Mouse (Mus musculus): ENCODE data around the gene Gm4871. TPM values are rescaled to one million over a fixed set of nuclear protein-coding genes. Genes with fewer than 3 reads are reported as not detected.
"Not testable (repeated sequence)": the region's sequence is repeated elsewhere in the genome, so short reads cannot be mapped to it uniquely, and the experiment has no call there.

Gene Gm4871
- not detected in 2 replicates for polyA plus RNA-seq (2015; fragmentation: Nextera tagmentation; extraction: Ambion mirVana)

DNA sequence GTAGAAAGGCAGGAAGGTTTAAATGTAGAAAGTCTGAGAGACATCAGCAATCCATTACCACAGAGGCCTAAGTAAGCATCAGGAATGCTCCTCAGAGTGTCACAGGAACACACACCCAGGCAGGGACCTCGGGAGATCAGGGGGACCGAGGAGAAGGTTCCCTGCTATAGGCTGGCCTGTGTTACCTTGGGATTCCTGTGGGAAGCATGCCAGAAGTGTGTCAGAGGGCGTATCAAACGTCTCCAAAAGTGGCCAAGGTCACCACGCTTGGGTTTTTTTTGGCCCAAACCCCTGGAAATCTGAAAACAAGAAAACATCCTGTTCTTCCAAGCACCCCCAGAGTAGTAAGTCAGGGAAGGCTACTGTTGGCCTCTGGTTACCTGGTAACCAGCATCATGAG, at the start of gene Gm4871:
Gene Gm4871, minus strand, starts transcription at position 364 of the 400 bp plus-strand sequence.
- H3K27ac ChIP-seq; H3K9me3 ChIP-seq; H3K4me3 ChIP-seq (replicated peaks); H3K4me1 ChIP-seq; H3K36me3 ChIP-seq; H3K9ac ChIP-seq; H3K27me3 ChIP-seq (replicated peaks); H3K4me2 ChIP-seq; ATAC-seq (ENCODE audit: insufficient read depth, low FRiP score, low read depth): not testable (repeated sequence)
- 61% methylated on average over 5 of the region's 5 CpGs for WGBS

GRCm38 (mm10) chr5:145081866-145082613, 49.5 kb upstream of the Gm4871 start:
- no peaks in the 10 kb centered on the region for H3K27me3 ChIP-seq (replicated peaks)
- 0 out of 2 replicates have a peak, but pooled peaks cover 5% of the 10 kb centered on the region for H3K36me3 ChIP-seq
- no peak for ATAC-seq (ENCODE audit: insufficient read depth, low FRiP score, low read depth)
- peaks cover 8% of the 10 kb centered on the region; the same call in 1 of the 2 replicates for H3K4me1 ChIP-seq
- no peak overlapping the region for H3K4me3 ChIP-seq (replicated peaks)
- no peak overlapping the region for H3K9ac ChIP-seq
- H3K9me3 ChIP-seq = no peaks in the 10 kb centered on the region
- H3K4me2 ChIP-seq = no peak overlapping the region
- H3K27ac ChIP-seq = no peak overlapping the region
- WGBS = 82% methylated on average over 10 of the region's 10 CpGs

GRCm38 (mm10) chr5:145075081-145075480, 42.5 kb upstream of the Gm4871 start:
- H3K4me1 ChIP-seq = no peaks in the 10 kb centered on the region
- ATAC-seq (ENCODE audit: insufficient read depth, low FRiP score, low read depth) = no peak

DNA sequence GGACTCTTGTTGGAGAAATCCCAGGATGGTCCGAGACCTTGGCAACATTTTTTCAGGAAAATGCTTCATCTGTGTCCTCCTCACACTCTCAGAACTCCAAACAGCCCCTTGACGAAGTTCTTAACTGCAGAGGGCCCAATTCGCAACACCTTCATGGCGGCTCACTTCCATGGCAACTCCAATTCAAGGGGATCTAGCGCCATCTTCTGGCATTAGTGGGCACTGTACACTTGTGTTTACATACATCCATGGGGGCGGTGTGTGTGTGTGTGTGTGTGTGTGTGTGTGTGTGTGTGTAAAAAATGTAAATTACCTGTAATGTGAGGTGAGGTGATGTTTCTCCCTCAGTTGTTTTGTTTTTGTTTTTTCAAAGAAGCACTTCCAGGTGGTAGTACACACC, 38.8 kb upstream of the Gm4871 start:
- no peak overlapping the region for H3K9ac ChIP-seq
- H3K9me3 ChIP-seq = no peaks in the 10 kb centered on the region
- no peaks in the 10 kb centered on the region for H3K4me1 ChIP-seq
- ATAC-seq (ENCODE audit: insufficient read depth, low FRiP score, low read depth) = no peak
- no peak overlapping the region for H3K4me3 ChIP-seq (replicated peaks)
- no peaks in the 10 kb centered on the region for H3K36me3 ChIP-seq
- 51% methylated on average over 6 of the region's 6 CpGs for WGBS
- no peak overlapping the region for H3K4me2 ChIP-seq
- no peaks in the 10 kb centered on the region for H3K27me3 ChIP-seq (replicated peaks)
- H3K27ac ChIP-seq = no peak overlapping the region

More at GRCm38 (mm10) chr5:145075081-145075480, 42.5 kb upstream of the Gm4871 start:
- H3K4me3 ChIP-seq (replicated peaks) = no peak overlapping the region
- no peak overlapping the region for H3K9ac ChIP-seq
- no peaks in the 10 kb centered on the region for H3K36me3 ChIP-seq
- no peaks in the 10 kb centered on the region for H3K27me3 ChIP-seq (replicated peaks)
- H3K27ac ChIP-seq = no peak overlapping the region
- H3K4me2 ChIP-seq = no peak overlapping the region
- 61% methylated on average over 3 of the region's 3 CpGs for WGBS
- H3K9me3 ChIP-seq = no peaks in the 10 kb centered on the region

- WGBS = 2% methylated on average over 5 of the region's 5 CpGs
- Histone ChIP-seq H3K36me3 (no peaks in the 10 kb centered on the region), H3K4me1 (no peaks in the 10 kb centered on the region), H3K27me3 (replicated peaks) (no peaks in the 10 kb centered on the region), H3K27ac (no peak overlapping the region), H3K4me3 (replicated peaks) (no peak overlapping the region), H3K9ac (no peak overlapping the region), H3K4me2 (no peak overlapping the region), H3K9me3 (no peaks in the 10 kb centered on the region)
- ATAC-seq (ENCODE audit: insufficient read depth, low FRiP score, low read depth) = no peak
Observed at GRCm38 (mm10) chr5:145069707-145070106, 37.2 kb upstream of the Gm4871 start.

GRCm38 (mm10) chr5:145068863-145069262, 36.3 kb upstream of the Gm4871 start:
- Histone ChIP-seq H3K4me1 (no peaks in the 10 kb centered on the region), H3K9me3 (no peaks in the 10 kb centered on the region), H3K27me3 (replicated peaks) (no peaks in the 10 kb centered on the region), H3K4me3 (replicated peaks) (no peak overlapping the region), H3K4me2 (no peak overlapping the region), H3K27ac (no peak overlapping the region), H3K36me3 (no peaks in the 10 kb centered on the region), H3K9ac (no peak overlapping the region)
- no peak for ATAC-seq (ENCODE audit: insufficient read depth, low FRiP score, low read depth)
- WGBS = 36% methylated on average over 3 of the region's 3 CpGs

- H3K9ac ChIP-seq = no peak overlapping the region
- no peaks in the 10 kb centered on the region for H3K9me3 ChIP-seq
- ATAC-seq (ENCODE audit: insufficient read depth, low FRiP score, low read depth) = no peak
- 97% methylated on average over 1 of the region's 1 CpGs for WGBS
- no peak overlapping the region for H3K27ac ChIP-seq
- no peaks in the 10 kb centered on the region for H3K4me1 ChIP-seq
- H3K27me3 ChIP-seq (replicated peaks) = no peaks in the 10 kb centered on the region
- no peaks in the 10 kb centered on the region for H3K36me3 ChIP-seq
- H3K4me2 ChIP-seq = no peak overlapping the region
- H3K4me3 ChIP-seq (replicated peaks) = no peak overlapping the region
Observed at GRCm38 (mm10) chr5:145064765-145065340, 32.3 kb upstream of the Gm4871 start.

- no peak overlapping the region for H3K9ac ChIP-seq
- 76% methylated on average over 2 of the region's 2 CpGs for WGBS
- H3K4me3 ChIP-seq (replicated peaks) = no peak overlapping the region
- H3K9me3 ChIP-seq = no peaks in the 10 kb centered on the region
- ATAC-seq (ENCODE audit: insufficient read depth, low FRiP score, low read depth) = peak; percentile 63; the same call in 1 of the 2 replicates
- H3K27ac ChIP-seq = no peak overlapping the region
- H3K36me3 ChIP-seq = no peaks in the 10 kb centered on the region
- no peak overlapping the region for H3K4me2 ChIP-seq
- no peaks in the 10 kb centered on the region for H3K27me3 ChIP-seq (replicated peaks)
- H3K4me1 ChIP-seq = no peaks in the 10 kb centered on the region
Observed at GRCm38 (mm10) chr5:145059524-145059923, 27.0 kb upstream of the Gm4871 start.

DNA sequence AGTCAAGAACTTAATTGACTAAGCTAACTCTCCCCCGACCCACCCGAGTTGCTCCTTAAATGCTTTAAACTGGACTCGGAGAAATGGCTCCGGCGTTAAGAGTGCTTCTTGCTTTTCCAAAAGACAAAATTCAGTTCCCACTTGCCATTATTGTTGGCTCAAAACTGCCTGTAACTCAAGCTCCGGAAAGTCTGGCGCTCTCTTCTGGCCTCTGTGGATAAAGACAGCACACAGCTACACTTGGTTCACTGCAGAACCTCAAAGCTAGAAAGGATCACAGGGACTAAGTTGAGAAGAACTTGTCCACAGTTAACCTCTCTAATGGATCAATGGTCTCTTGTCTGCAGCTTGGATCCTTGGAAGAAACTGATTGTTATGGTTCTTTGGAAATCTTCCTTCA, 26.2 kb upstream of the Gm4871 start:
- H3K27me3 ChIP-seq (replicated peaks) = no peaks in the 10 kb centered on the region
- ATAC-seq (ENCODE audit: insufficient read depth, low FRiP score, low read depth) = no peak
- 90% methylated on average over 7 of the region's 7 CpGs for WGBS
- no peak overlapping the region for H3K4me3 ChIP-seq (replicated peaks)
- no peaks in the 10 kb centered on the region for H3K36me3 ChIP-seq
- H3K9me3 ChIP-seq = no peaks in the 10 kb centered on the region
- no peak overlapping the region for H3K4me2 ChIP-seq
- no peak overlapping the region for H3K9ac ChIP-seq
- no peak overlapping the region for H3K27ac ChIP-seq
- no peaks in the 10 kb centered on the region for H3K4me1 ChIP-seq

- H3K9ac ChIP-seq = no peak overlapping the region
- H3K9me3 ChIP-seq = no peaks in the 10 kb centered on the region
- no peaks in the 10 kb centered on the region for H3K36me3 ChIP-seq
- 84% methylated on average over 8 of the region's 8 CpGs for WGBS
- ATAC-seq (ENCODE audit: insufficient read depth, low FRiP score, low read depth) = no peak
- H3K4me1 ChIP-seq = no peaks in the 10 kb centered on the region
- H3K4me3 ChIP-seq (replicated peaks) = no peak overlapping the region
- no peak overlapping the region for H3K4me2 ChIP-seq
- no peaks in the 10 kb centered on the region for H3K27me3 ChIP-seq (replicated peaks)
- H3K27ac ChIP-seq = no peak overlapping the region
Observed at GRCm38 (mm10) chr5:145057907-145058306, 25.4 kb upstream of the Gm4871 start.

DNA sequence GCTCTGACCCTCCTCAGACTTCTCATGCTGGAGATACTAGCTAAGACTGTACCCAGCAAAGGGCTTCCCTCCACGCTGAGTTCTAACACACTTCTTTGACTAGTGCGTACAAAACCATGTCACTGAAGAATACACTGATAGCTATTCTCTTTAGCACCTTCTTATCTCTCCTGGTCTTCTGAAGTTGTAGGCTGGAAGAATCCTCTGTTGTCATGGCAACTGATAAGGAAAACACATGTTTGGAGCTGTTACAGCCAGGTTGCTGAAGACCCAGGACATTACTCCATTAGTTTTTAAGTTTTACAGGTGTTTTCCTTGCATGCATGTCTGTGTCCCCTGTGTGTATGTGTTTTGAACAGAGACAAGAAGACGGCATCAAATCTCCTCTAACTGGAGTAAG, 21.6 kb upstream of the Gm4871 start:
- H3K4me1 ChIP-seq; H3K9me3 ChIP-seq; H3K4me2 ChIP-seq; H3K27me3 ChIP-seq (replicated peaks); H3K4me3 ChIP-seq (replicated peaks); H3K9ac ChIP-seq; H3K36me3 ChIP-seq; H3K27ac ChIP-seq; ATAC-seq (ENCODE audit: insufficient read depth, low FRiP score, low read depth): not testable (repeated sequence)
- WGBS = 46% methylated on average over 3 of the region's 3 CpGs

DNA sequence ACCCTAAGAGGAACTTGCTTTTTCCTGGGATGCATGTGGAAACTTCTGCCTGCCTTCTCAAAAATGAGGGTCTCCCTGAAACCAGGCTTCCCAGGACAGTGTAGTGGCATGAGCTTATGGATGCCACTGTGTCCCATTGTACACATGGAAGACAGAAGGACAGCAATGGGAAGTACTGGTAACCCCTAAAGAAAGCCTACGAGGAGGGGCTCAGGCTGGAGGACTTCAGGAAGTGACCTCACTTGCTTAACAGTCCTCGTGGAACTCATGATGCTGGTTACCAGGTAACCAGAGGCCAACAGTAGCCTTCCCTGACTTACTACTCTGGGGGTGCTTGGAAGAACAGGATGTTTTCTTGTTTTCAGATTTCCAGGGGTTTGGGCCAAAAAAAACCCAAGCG, 10.1 kb upstream of the Gm4871 start, which contains the start of gene 1700018F24Rik:
Gene 1700018F24Rik, plus strand, starts transcription at position 301 of the 400 bp plus-strand sequence.
- not testable (repeated sequence) for H3K4me2 ChIP-seq; H3K27me3 ChIP-seq (replicated peaks); H3K4me1 ChIP-seq; H3K27ac ChIP-seq; H3K9me3 ChIP-seq; ATAC-seq (ENCODE audit: insufficient read depth, low FRiP score, low read depth); H3K36me3 ChIP-seq; H3K4me3 ChIP-seq (replicated peaks); H3K9ac ChIP-seq
- WGBS = 69% methylated on average over 3 of the region's 3 CpGs

Data from stomach, embryonic 15.5 days (tissue).